Mouse (Mus musculus) right cerebral cortex, adult 2 months (tissue): ENCODE measurements around the gene Fahd1.

Experiments used
- DNase-seq, 2 experiments: peaks; one replicate each; pipeline ENCODE4 v3.0.0; 2021 to 2022; ENCODE audit warnings: low spot score in 2 of 2

The Fahd1 gene

GRCm38 (mm10) chr17:24885356-24886133, 35.4 kb upstream of the Fahd1 start:
- no peak for DNase-seq

- no peak for DNase-seq
Observed at GRCm38 (mm10) chr17:24884391-24884790, 34.2 kb upstream of the Fahd1 start.

DNA sequence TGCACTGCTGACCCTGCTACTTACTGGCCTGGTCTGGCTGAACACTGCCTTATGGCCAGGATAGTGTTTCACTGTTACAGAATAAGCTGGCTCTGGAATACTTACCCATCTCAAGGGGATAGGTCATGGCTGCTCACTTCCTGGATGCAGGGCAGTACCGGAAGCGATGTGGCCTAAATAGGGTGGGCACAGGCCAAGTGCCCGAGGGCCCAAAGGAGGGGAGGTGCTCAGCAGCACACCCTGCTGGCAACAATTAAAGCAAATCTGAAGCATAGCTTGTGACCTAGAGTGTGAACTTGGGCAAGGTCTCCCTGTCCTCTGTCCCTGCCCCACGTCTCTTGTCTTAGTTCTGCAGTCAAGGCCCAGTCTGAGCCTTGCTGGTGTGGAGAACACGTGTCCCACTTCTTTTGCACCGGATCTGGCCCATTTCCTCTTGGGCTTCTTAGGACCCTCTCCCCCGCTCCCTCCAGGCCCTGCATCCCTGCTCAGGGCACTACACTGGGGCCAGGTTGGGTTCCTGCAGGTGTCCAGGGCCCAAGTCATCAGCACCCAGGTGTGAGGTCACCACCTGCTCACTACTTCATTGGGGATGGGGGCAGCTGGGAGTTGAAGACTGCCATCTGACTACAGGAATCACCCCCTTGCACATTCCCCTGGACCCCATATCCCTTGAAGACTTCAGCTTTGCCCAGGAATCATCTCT, 31.7 kb upstream of the Fahd1 start:
- DNase-seq, result no peak

- no peak for DNase-seq
Observed at GRCm38 (mm10) chr17:24878531-24878930, 28.4 kb upstream of the Fahd1 start.

DNA sequence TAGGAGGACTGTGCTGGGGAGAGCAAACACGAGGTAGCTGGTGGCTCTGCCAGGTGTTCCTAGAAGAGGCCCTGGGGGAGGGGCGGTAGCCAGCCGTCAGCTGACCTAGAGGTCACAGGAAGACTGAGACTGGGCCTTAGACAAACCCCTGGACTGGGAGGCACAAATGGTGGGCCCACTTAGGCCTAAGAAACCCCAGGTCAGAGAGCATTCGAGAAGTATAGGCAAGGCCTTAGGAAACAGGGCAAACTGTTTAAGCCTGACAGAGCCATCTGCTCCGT, 27.9 kb upstream of the Fahd1 start:
- no peak for DNase-seq

DNA sequence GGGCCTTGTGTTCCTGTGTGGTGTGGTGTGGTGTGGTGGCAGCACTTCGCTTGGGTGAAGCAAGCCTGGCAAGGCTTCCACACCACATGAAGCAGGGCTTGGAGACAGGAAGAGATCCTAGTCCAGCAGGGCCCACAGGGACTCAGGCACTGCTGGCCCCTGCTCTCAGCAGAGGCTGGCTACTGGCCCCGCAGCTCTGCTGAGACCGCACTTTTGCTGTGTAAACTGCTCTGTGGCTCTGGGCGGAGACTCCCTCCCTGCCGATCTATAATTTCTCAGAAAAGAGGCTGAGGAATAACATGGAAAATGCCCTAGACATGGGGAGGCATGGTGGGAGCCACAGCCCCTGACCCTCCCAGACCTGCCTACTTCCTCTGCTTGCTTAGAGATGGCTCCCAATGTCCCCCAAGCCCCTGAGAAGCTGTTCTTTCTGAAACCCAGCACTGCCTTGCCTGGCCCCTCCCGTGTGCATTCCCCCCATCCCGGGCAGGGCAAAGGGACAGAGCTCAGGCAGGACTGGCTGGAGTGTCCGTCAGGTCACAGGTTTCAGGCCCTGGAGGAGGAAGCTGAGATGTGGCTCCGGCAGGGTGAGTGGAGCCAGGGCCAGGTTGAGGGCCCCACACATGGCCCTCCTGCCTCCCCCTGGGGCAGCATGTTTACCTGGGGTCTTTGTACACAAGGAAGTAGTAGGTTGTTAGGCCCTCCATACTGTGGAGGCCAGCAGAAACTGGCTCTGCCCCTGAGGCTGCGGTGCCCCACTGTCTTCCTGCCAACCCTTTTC, 27.4 kb upstream of the Fahd1 start:
- DNase-seq, result no peak

DNA sequence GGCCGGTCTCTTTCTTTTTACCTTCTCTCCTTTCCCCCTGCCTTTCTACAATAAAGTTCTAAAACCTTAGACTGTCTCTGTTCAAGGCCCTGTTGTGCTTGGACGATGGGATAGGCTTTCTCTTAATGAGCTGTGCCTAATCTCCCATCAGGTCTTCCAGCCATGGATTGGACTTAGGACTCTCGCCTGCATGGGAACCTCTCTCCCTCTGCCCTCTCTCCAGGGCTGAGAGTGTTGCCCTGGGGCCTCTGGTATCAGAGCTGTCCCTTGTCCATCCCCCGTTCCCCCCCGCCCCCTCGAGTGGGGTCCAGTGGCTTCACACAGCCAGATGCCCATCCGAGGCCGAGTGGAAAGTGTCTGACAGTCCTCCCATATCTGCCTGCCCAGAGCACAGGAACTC, 24.8 kb upstream of the Fahd1 start:
- DNase-seq, result no peak

GRCm38 (mm10) chr17:24874405-24874745, 24.2 kb upstream of the Fahd1 start:
- no peak for DNase-seq

DNA sequence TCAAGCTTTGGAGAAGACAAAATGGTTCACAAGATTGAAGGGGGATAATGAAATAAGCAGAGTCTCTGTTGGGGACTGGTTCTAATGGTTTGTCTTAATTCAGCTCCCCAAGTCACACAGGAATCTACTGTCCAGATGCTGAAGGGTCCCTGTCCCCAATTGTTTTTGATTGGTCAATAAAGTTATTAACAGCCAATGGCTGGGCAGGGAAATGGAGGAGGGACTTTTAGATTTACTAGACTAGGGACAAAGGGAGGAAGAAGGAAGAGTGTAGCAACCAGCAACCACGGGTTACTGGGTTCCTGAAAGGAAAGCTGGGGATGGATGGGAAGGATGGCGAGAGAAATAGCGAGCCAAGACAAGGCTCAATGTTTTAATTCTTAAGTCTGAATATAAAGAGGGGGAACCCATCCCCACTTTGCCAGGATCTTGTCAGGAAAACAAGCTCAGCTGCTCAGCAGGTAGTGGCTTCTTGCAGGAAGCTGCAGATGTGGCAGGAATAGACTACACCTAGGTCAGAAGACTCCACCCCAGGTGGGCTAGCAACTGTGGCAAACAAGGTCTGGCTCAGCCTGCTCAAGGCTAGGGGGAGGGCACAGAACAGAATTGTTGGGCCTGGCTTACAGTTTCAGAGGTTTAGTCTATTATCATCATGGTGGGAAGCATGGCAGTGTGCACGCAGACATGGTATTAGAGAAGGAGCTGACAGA, 23.7 kb upstream of the Fahd1 start:
- DNase-seq, result no peak

GRCm38 (mm10) chr17:24867914-24868313, 17.8 kb upstream of the Fahd1 start:
- peak in 1 of 2 experiments; percentile 27 for DNase-seq

DNA sequence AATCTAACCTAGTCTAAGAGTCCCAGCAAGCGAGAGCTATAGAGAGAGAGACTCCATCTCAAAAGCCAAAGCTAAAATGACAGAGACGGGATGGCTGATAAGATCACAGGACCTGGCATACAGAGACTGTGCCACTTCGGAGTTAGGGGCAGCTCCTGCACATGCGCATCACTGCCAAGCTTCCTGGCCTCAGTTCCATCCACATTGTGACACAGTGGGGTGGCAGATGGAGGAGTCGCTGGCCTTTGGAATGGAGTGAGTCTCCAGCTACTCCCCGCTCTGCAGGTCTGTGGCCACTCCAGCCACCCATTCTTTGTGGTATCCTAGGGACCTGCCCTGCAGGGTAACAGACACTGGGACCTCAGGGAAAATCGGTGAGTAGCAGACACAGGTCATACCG, 15.6 kb upstream of the Fahd1 start, which contains the start of gene Igfals:
Igfals (plus strand) TSS at position 222 of the 400 bp plus-strand sequence.
- no peak for DNase-seq

- DNase-seq, result no peak
Observed at GRCm38 (mm10) chr17:24861785-24862184, 11.6 kb upstream of the Fahd1 start.

- DNase-seq, result no peak
Observed at GRCm38 (mm10) chr17:24860076-24860475, 9.9 kb upstream of the Fahd1 start.

- no peak for DNase-seq
Observed at GRCm38 (mm10) chr17:24858967-24859366, 8.8 kb upstream of the Fahd1 start.

GRCm38 (mm10) chr17:24857831-24858470, 7.8 kb upstream of the Fahd1 start:
- DNase-seq, result no peak

- DNase-seq, result no peak
Observed at GRCm38 (mm10) chr17:24856589-24856988, 6.4 kb upstream of the Fahd1 start.

GRCm38 (mm10) chr17:24855838-24856464, 5.8 kb upstream of the Fahd1 start:
- no peak for DNase-seq

GRCm38 (mm10) chr17:24851381-24852125, 1.4 kb upstream of the Fahd1 start:
- DNase-seq, result no peak

GRCm38 (mm10) chr17:24850773-24851127, 586 bp upstream of the Fahd1 start:
- DNase-seq, result no peak

GRCm38 (mm10) chr17:24849733-24850064, 465 bp downstream of the Fahd1 start:
- no peak for DNase-seq

DNA sequence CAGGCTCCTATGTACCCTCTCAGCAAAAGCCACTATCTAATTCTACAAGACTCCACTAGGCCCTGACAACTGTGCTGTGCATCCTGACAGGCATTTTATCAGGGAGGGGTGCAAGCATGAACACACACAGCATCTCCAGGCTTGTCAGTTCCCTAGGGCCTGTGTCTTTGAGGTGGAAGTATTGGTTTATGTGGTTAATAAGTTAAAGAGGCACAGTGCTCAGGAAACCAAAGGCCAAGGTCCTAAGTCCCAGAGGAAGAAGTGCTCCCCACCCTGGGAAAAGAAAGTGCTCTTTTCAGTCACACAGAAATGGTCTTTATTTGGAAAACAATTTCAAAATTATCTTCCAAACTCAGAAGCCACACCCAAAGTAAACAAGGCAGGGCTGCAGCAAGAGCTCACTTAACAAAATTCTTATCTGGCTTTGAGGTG, 1.5 kb downstream of the Fahd1 start:
- no peak for DNase-seq
